Mouse (Mus musculus) embryonic facial prominence, embryonic 12.5 days (tissue): ENCODE results near the gene Olfr867. TPM values are rescaled to one million over a fixed set of nuclear protein-coding genes. Genes with fewer than 3 reads are reported as not detected.

Source experiments
- ATAC-seq: fragments of 200-750 bp; cut with Nextera tagmentation; 2 replicates; pipeline ENCODE4 v1.8.0; 2017; ENCODE audit not compliant: insufficient number of reproducible peaks, insufficient read depth, low FRiP score, low TSS enrichment
- H3K27ac ChIP-seq: fragments of 300-500 bp; sonication (generic); 2 replicates; pipeline ENCODE4 v1.5.1; 2016; ENCODE audit warnings: mild to moderate bottlenecking
- H3K27me3 ChIP-seq: fragments of 300-500 bp; sonication (generic); 2 replicates; pipeline ENCODE4 v1.6.1; 2016; ENCODE audit warnings: mild to moderate bottlenecking, moderate library complexity
- H3K36me3 ChIP-seq: fragments of 300-500 bp; sonication (generic); 2 replicates; pipeline ENCODE4 v1.6.1; 2016; ENCODE audit warnings: mild to moderate bottlenecking
- H3K4me1 ChIP-seq: fragments of 300-500 bp; sonication (generic); 2 replicates; pipeline ENCODE4 v1.6.1; 2016
- H3K4me2 ChIP-seq: fragments of 300-500 bp; sonication (generic); replicated peaks from 2 replicates; pipeline ENCODE4 v1.6.1; 2016; ENCODE audit warnings: mild to moderate bottlenecking, moderate library complexity
- H3K4me3 ChIP-seq: fragments of 300-500 bp; sonication (generic); 2 replicates; pipeline ENCODE4 v1.5.1; 2016; ENCODE audit warnings: mild to moderate bottlenecking
- H3K9ac ChIP-seq: fragments of 300-500 bp; sonication (generic); 2 replicates; pipeline ENCODE4 v1.6.1; 2016; ENCODE audit warnings: mild to moderate bottlenecking, moderate library complexity
- H3K9me3 ChIP-seq: fragments of 300-500 bp; sonication (generic); 2 replicates; pipeline ENCODE4 v1.6.1; 2016; ENCODE audit warnings: mild to moderate bottlenecking, moderate library complexity
- WGBS: fragments of 180-500 bp; shearing (Covaris S2); methylation state at CpG from one replicate; pipeline ENCODE4 v1.1.7; 2016; 5-methylcytosine and 5-hydroxymethylcytosine counted together
- microRNA-seq: library from miRNA; unstranded; fragments of <30 nt; microRNA quantifications from one replicate; pipeline ENCODE4, GENCODE M21; 2017
- polyA plus RNA-seq: library from polyadenylated mRNA; unstranded; fragments of >200 nt; fragmentation: Nextera tagmentation; extraction: Ambion mirVana; gene quantifications from 2 replicates; pipeline ENCODE4 v1.2.1, GENCODE M21; 2016

Gene Olfr867
- polyA plus RNA-seq: not detected in 2 replicates

DNA sequence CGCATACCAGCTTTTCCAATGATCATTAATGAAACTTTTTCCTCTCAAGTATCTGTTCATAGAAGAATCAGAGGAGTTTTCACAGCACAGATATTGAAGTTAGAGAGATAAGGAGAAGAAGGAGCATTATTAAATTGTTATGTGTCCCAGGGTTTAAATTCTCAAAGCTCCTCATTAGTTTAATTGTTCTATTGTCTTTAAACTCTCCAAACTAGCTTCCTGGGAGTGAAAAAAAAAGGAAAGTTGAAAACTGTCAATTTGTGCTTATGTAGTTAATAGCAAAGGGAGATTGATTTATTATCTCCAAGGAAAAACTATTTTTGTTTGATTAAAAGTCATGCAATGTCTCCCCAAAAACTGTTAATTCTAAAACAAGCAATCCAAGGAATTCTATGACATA is at the start of gene Olfr867:
Gene Olfr867 (minus strand): TSS at position 101 of the 400 bp plus-strand sequence.
- Histone ChIP-seq H3K9ac (no peak within 1 kb of the TSS), H3K9me3 (no peaks in the 10 kb centered on the region), H3K4me2 (no peak within 1 kb of the TSS), H3K27ac (no peak within 1 kb of the TSS), H3K27me3 (no peaks in the 10 kb centered on the region), H3K4me3 (no peak within 1 kb of the TSS), H3K4me1 (no peaks in the 10 kb centered on the region), H3K36me3 (no peaks in the 10 kb centered on the region)
- ATAC-seq: no peak
- 73% methylated on average over 1 of the region's 1 CpGs for WGBS

DNA sequence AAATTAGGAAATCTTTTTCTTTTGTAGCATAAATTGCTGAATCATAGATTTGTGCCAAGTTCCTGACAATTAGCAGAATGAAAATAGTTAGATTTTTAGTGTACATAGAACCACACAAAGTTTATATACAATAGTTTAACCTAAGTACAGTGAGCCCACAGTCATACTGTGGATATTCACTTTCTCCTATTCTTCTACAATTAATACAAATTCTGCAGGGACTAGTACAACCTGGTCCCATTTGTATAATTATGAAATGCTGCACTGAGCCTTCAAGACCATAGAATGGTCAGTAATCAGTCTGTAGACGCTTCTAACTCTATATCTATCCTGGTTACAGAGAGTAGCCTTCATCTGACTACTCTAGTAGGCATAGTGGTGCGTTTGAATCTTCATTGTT is 41.0 kb upstream of the Olfr867 start, which contains the start of gene Olfr868:
Gene Olfr868 (plus strand): TSS at position 301 of the 400 bp plus-strand sequence.
- H3K9ac ChIP-seq: no peak within 1 kb of the TSS
- no peaks in the 10 kb centered on the region for H3K4me1 ChIP-seq
- H3K4me3 ChIP-seq: no peak within 1 kb of the TSS
- H3K27ac ChIP-seq: no peak within 1 kb of the TSS
- 47% methylated on average over 2 of the region's 2 CpGs for WGBS
- no peak for ATAC-seq
- peaks cover 3% of the 10 kb centered on the region; the same call in 1 of the 2 replicates for H3K9me3 ChIP-seq
- no peak within 1 kb of the TSS for H3K4me2 ChIP-seq
- H3K36me3 ChIP-seq: no peaks in the 10 kb centered on the region
- no peaks in the 10 kb centered on the region for H3K27me3 ChIP-seq

DNA sequence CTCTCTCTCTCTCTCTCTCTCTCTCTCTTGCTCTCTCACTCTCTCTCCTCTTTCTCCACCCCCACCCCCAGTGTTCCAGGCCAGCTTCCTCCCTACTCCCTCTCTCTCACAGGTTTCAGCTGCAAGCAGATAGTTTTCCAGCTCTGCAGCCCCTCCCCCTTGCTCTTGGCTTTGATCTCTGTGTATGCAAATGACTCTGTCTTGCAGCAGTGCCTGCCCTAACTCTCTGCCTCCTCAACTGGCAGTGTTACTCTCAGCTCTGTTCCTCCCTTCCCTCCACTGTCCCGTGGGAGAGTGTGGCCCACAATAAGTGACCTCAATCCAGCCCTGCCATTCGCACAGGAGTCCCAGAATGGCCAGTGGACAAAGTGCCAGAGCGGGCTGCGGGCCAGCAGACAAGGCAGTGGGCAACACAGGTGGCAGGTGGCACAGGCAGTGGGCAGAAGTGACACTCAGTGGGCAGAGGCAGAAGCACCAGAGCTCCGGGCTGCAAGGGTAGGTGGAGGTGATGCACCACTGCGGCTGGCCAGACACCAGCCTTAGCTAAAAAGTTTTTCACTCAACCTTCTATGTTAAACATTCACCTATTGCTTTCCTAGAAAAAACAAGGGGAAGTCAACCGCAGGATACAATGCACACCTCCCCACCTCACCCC is 16.3 kb upstream of the Olfr867 start:
- H3K27me3 ChIP-seq: no peaks in the 10 kb centered on the region
- H3K4me3 ChIP-seq: no peak overlapping the region
- no peak overlapping the region for H3K4me2 ChIP-seq
- no peak overlapping the region for H3K9ac ChIP-seq
- no peaks in the 10 kb centered on the region for H3K36me3 ChIP-seq
- H3K27ac ChIP-seq: no peak overlapping the region
- H3K9me3 ChIP-seq: peaks cover 25% of the 10 kb centered on the region
- 63% methylated on average over 7 of the region's 7 CpGs for WGBS
- no peak for ATAC-seq
- no peaks in the 10 kb centered on the region for H3K4me1 ChIP-seq

DNA sequence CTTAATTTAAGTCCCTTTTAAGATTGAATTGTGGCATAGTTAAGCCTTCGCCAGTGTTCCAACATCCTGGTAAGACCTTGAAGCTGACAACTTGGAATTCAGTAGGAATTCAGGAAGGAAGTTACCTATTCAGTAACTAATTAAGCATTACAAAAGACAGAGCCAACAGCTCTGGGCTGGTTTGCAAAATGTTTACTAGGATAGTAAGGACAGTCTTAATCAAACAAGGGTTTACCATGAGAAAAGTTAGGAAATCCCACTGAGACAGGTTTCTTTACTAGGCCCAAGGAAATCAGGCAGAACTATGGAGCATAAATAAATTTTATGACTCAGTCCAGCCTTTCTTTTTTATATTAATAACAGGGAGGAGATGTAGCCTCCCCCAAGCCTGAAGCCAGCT is 13.9 kb upstream of the Olfr867 start:
- ATAC-seq: no peak
- H3K9me3 ChIP-seq: peaks cover 25% of the 10 kb centered on the region
- no peaks in the 10 kb centered on the region for H3K27me3 ChIP-seq
- H3K36me3 ChIP-seq: no peaks in the 10 kb centered on the region
- no peak overlapping the region for H3K4me3 ChIP-seq
- no peak overlapping the region for H3K9ac ChIP-seq
- no peak overlapping the region for H3K27ac ChIP-seq
- WGBS: 95% methylated on average over 1 of the region's 1 CpGs
- no peaks in the 10 kb centered on the region for H3K4me1 ChIP-seq
- H3K4me2 ChIP-seq: no peak overlapping the region

DNA sequence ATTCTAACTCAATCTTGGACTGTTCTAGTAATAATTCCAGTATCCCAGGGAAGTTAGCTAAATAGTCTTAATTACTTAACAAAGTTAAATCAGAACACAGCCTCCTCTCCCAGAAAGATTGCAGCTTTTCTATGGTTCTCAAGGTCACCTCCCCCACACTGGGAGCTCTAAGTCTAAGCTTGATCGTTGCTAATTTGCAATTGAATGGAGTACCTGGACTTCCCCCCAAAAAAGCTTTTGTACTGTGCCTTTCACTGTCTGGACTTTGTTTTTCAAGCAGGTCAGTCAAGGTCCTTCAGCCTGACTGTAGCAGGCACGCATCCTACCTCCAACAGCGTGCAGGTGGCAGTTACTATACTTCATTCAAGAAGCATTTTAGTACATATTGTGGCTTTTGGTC is 12.9 kb upstream of the Olfr867 start:
- no peak for ATAC-seq
- 74% methylated on average over 3 of the region's 3 CpGs for WGBS

DNA sequence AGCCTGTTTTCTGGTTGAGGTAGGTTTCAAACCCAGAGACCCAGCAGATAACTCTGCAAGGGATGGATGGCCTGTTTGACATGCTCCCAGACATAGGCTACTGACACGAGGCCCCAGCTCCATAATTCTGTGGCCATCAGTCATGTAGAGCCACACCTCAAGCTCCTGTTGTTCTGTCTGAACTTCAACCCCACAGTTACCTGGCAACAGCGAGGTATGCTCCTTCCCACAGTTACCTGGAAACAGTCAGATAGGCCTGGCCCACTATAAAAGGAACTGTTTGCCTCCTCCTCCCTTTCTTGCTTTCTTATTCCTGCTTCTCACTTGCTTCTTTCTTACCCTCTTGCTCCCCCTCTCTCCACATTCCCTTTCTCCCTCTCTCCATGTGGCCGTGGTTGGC is 9.4 kb downstream of the Olfr867 start:
- Histone ChIP-seq H3K9me3 (0 out of 2 replicates have a peak, but pooled peaks cover 2% of the 10 kb centered on the region), H3K27ac (no peak overlapping the region), H3K9ac (no peak overlapping the region), H3K36me3 (no peaks in the 10 kb centered on the region), H3K27me3 (no peaks in the 10 kb centered on the region), H3K4me1 (no peaks in the 10 kb centered on the region), H3K4me2 (no peak overlapping the region), H3K4me3 (no peak overlapping the region)
- ATAC-seq: no peak
- 72% methylated on average over 3 of the region's 3 CpGs for WGBS

More for the DNA sequence above, 12.9 kb upstream of the Olfr867 start:
- no peaks in the 10 kb centered on the region for H3K36me3 ChIP-seq
- no peaks in the 10 kb centered on the region for H3K27me3 ChIP-seq
- no peak overlapping the region for H3K27ac ChIP-seq
- peaks cover 17% of the 10 kb centered on the region; the same call in 1 of the 2 replicates for H3K9me3 ChIP-seq
- H3K4me3 ChIP-seq: no peak overlapping the region
- H3K4me1 ChIP-seq: no peaks in the 10 kb centered on the region
- no peak overlapping the region for H3K9ac ChIP-seq
- H3K4me2 ChIP-seq: no peak overlapping the region

DNA sequence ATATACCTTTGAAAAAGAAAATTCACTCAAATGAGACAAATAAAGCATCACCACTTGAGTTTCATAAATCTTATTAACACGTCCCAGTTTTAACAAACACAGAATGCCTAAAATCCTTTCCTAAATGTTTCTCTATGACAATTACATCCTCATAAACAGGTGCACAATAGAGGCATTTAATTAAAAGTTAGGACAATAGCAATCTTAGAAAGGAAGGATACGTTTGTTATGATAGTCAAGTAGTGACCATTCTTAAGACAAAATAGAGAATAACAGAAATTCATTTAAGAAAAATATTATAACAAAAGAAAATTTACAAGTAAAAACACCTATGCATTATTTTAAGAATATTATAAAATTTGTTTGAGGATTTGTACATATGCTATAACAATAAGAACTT is 29.4 kb downstream of the Olfr867 start, which contains the start of gene Olfr866:
Gene Olfr866 (minus strand): TSS at position 101 of the 400 bp plus-strand sequence.
- no peak within 1 kb of the TSS for H3K9ac ChIP-seq
- H3K27me3 ChIP-seq: no peaks in the 10 kb centered on the region
- 0 out of 2 replicates have a peak, but pooled peaks cover 6% of the 10 kb centered on the region for H3K9me3 ChIP-seq
- no peaks in the 10 kb centered on the region for H3K36me3 ChIP-seq
- no peak within 1 kb of the TSS for H3K4me3 ChIP-seq
- no peak within 1 kb of the TSS for H3K4me2 ChIP-seq
- H3K27ac ChIP-seq: no peak within 1 kb of the TSS
- WGBS: 74% methylated on average over 2 of the region's 2 CpGs
- H3K4me1 ChIP-seq: no peaks in the 10 kb centered on the region
- ATAC-seq: no peak

Small RNAs within 50 kb of the gene (microRNA-seq; reads per million reads assigned to microRNA genes)
- gene Gm26231 (not detected), gene Gm44395 (not detected)

Other genes with a start within 250 kb of the Olfr867 start
- gene Olfr860, start 207.8 kb downstream of the Olfr867 start, polyA plus RNA-seq: not detected in 2 replicates
- not detected in 2 replicates for gene Olfr862, start 169.6 kb downstream of the Olfr867 start, polyA plus RNA-seq
- 0.15 and 0.24 TPM in 2 replicates for gene Olfr77, start 140.7 kb downstream of the Olfr867 start, polyA plus RNA-seq
- not detected in 2 replicates for gene Olfr866, start 29.5 kb downstream of the Olfr867 start, polyA plus RNA-seq
- gene Olfr868, start 41.1 kb upstream of the Olfr867 start, polyA plus RNA-seq: not detected in 2 replicates
- not detected in 2 replicates for gene Olfr869, start 71.4 kb upstream of the Olfr867 start, polyA plus RNA-seq
- not detected in 2 replicates for gene Olfr870, start 116.5 kb upstream of the Olfr867 start, polyA plus RNA-seq
- not detected in 2 replicates for gene Olfr871, start 154.6 kb upstream of the Olfr867 start, polyA plus RNA-seq
- not detected in 2 replicates for gene Olfr872, start 179.6 kb upstream of the Olfr867 start, polyA plus RNA-seq
- gene Olfr39, start 224.8 kb upstream of the Olfr867 start, polyA plus RNA-seq: not detected in 2 replicates
- gene Olfr873, start 241.0 kb upstream of the Olfr867 start, polyA plus RNA-seq: not detected in 2 replicates